Mouse (Mus musculus): ENCODE measurements around the gene Nono. TPM values are rescaled to one million over a fixed set of nuclear protein-coding genes. Genes with fewer than 3 reads are reported as not detected.

Nono gene
- total RNA-seq (2021) = 10 to 100 TPM; 40.4 to 46.1 TPM
- long read RNA-seq, experiment 1, transcript Nono-201 (12 exons, 2,562 nt) = major isoform, 23 of 34 reads
- long read RNA-seq, experiment 1, partial matches to known transcripts = 0 of 34 reads
- long read RNA-seq, experiment 1, other reads (novel, unspliced or antisense) = 11 of 34 reads
- long read RNA-seq, experiment 2, transcript Nono-201 (12 exons, 2,562 nt) = major isoform, 40 of 53 reads
- long read RNA-seq, experiment 2, partial matches to known transcripts = 9 of 53 reads
- long read RNA-seq, experiment 2, other reads (novel, unspliced or antisense) = 4 of 53 reads

DNA sequence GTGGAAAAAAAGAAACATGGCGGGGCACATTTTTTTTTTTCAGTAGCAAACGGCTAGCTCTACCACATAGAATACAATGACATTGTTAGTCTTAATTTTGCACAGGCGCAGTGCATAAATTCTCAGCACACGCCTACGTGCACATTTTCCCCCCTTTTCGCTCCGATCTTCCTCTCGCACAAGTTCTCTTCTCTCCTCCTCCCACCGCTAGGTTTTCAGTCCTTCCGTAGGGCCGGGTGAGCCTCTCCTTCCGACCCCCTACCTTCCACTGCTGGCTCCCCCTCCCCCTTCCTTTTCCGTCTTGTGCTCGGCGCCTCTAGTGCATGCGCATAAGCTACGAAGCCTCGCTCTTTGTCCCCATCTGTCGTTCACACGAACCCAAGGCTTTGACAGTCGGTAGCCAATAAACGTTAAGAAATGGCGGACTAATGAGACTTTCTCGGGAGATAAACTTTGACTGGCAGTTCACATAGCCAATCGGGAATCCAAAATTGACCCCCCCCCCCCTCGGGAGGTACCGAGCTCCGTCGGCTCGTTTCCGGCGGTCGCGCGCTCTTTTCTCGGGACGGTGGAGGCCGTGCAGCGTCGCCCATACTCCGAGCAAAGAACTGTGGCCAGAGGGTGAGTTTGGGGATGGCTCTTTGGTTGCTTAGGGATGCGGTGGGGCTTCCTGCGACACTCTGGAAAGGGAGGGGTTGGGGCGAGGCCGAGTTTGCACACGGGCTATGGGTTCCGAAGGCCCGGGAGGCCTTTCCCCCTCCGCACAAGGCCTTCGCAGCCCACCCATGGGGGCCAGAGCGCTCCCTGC, at the start of gene Nono:
Gene Nono (plus strand): TSS at position 177 of the 808 bp plus-strand sequence.
- peak; percentile 83 for DNase-seq

DNA sequence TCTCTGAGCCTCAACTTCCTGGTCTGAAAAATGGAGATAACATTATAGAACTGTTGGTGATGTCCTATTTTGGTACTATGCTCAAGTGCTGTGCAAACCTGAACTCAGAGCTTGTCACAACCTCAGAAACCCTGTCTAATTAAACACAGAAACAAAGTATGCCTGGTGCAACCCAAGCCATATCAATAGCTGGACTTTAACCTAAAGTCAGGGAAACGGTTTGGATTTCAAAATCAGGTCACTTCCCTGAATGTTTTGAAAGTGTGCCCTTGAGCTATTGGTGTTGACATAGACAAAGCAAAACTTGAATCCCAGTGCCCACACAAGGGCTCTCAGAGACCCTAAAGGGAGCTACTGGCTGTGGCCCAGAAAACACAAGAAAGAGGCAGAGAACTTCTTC, 49.4 kb upstream of the Nono start:
- no peak for DNase-seq

DNA sequence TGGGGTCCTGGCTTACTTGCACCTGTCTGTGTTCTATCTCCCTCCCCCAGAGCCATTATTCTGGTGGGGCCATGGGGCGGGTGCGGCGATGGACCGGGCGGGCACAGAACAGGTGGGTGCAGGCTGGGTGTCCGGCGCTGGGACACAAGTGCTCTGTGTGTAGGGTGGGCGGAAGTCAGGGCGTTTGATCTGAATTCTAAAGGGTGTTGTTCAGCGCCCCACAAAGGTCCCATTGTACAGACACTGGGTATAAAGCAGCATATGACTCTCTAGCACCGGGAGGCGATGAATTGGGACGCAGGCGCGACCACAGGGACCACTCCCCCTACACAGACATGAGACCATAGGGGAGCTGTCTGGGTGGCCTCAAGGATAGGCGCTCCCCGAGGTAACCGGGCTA, 45.7 kb upstream of the Nono start:
- no peak for DNase-seq

DNA sequence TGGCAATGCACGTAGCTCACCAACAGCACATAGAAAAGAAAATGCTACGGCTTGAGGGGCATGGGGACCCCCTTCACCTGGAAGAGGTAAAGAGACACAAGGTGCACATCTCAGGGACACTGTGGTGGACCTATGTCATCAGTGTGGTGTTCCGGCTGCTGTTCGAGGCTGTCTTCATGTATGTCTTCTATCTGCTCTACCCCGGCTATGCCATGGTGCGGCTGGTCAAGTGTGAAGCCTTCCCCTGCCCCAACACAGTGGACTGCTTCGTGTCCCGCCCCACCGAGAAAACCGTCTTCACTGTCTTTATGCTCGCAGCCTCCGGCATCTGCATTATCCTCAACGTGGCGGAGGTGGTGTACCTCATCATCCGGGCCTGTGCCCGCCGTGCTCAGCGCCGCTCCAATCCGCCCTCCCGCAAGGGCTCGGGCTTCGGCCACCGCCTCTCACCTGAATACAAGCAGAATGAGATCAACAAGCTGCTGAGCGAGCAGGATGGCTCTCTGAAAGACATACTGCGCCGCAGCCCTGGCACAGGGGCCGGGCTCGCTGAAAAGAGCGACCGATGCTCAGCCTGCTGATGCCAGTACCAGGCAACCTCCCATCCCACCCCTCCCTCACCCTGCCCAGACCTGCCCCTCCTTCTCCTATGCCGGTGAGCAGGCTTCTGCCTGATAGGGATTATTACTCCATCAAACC, 44.5 kb upstream of the Nono start:
- no peak for DNase-seq

DNA sequence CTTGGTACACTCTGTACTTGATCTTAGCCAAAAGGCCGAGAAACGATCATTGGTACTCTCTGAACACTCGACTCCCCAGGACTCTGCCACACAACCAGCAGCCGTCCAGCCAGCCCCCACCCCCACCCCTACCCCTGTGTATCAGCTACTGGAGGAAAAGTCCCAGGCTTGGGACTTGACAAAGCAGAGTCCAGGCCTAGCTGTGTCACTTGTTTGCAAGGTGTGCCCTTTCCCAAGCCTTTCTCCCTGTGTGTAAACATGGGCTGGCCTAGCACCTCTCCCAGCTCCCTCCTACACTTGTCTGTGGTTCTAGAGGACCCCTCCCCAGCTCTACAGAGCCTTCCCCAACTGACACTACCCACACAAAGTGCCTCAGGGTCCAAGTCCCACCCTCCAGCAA, 42.9 kb upstream of the Nono start:
- DNase-seq = no peak

DNA sequence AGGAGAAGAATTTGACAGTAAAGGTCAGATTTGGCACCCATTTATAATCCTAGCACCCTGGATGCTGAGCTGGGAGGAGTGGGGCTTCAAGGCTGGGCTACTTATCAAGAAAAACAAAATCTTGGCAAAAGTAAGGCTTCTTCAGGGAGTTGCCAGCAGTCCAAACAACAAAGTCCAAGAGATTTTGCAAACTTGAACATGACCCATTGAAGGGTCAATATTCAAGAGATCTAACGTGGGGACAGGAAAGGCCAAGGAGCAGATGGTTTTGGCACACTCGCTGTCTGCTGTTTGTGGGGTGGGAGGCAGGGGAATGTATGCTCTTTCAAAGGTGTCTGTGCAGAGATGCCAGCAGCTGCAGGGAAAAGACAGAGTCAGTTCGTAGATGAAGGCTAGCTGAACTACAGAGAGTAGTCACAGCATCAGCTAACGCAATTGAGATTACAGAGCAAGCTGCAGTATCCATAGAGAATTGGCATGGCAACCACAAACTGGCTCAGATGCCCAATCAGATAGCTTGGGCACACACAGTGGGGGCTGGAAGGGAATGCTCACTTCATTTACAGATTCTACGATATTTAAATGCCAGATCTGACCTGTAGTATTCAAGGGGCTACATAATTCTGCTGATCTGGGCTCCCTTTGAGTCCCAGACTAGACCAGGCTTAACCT, 40.1 kb upstream of the Nono start:
- DNase-seq = no peak

DNA sequence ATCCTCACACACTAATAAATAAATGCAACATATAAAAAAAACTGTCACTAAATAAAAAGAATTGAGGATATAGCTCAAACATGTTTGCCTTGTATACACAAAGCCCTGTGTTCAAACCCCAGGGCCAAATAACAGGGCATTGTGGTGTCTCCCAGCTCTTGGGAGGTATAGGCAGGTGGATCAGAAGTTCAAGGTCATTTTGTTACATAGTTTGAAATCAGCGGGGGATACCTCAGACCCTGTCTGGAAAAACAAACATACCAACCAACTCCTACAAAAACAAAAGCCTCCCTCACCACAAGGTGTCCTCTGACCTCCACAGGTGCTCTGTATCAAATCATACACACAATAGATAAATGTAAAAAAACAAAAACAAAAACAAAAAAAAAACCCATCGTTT, 34.8 kb upstream of the Nono start:
- DNase-seq = no peak

DNA sequence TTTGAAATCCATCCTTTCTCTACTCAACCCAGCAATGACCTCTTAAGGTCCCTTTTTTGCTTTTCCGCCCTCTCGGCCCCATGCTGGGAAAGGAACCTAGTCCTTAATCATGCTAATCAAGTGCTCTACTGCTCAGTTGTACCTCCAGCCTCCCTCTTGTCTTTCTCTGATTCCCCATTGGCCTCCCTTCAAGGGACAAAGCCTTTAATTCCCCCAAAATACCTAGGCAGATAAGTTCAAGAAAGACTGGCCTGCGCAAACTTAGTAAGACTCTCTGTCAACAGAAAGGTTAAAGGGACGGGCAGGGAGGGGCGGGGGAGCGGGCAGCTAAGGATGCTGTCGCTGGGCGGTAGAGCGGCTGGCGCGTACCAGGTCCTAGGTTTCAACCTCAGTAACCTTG, 32.7 kb upstream of the Nono start:
- no peak for DNase-seq

DNA sequence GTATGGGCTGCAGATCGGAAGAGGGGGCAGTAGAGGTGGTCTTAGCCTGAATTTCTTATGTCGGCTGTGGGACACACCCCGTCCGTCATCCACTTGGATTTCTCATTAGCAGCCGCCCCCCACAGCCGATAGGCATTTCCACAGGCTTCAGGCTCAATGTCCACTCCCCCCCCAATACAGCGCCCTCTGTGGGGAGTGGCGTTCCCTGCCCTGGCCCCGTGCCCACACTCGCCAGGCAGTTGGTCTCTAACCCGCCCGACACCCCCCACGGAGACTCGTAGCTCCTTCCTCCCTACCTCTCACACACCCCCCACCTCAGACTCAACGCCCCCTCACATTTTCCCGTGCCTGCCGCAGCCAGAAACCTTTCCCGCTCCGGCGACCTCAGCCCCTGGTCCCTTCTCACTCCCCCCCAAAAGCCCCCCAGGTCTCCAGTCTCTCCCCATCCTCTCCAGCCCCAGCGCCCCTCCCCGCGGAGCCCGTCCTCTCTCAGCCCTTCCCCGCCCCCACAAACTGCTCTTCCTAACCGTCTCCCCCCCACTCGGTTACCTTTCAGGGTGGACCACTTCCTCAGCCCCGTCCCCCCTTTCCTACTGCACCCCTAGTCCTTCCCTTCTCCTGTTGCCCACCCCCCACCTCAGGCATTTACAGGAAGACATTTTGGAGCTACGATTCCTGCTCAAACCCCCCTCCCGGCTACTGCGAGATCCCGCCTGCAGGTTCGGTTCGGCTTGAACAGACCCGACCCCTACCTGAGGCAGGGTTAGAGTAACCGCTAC, 10.0 kb upstream of the Nono start:
- DNase-seq = peak; percentile 41

DNA sequence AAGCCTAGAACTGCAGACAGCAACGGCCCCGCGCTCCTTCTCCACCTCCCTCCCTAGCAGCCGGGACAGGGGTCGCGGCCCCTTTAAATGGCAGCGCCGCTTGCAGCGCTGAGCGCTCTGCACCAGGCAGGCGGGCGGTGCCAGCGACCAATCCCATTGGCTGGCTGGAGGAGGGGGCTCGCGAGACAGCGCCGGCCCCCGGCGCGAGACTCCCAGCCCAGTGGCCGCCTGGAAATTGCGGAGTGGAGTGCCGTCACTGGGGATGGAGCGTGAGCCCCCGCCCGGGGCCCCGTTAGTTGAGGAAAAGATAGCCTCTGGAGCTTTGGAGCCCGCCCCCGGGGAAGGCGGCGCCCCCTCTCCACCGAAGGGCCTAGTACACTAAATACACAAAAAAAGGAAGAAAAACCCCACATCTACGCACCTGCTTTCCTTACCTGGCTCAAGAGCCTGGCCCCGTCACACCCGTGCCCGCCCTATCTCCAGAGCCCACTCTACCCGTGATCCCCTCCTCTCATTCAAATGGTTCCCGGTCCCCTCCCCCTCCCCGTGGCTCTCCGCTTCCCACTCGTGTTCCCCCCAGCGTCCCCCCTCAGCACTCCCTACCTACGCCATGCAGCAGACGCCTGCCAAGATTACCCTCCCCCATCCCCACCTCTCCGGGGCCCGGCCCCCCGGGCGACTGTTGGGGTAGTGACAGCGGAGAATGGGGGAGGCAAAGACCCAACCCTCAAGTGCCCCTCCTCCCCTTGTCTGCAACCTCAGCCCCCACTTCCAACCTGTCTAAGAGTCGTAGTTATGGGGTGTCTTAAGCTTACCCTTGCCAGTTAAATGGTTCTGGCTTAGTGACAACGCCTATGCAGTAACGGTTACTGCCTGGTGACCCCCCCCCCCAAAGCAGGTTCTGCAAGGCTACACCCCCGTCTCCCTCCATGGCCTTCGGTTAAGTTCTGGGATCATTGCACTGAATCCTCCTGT, 9.1 kb upstream of the Nono start:
- DNase-seq = peak; percentile 91

DNA sequence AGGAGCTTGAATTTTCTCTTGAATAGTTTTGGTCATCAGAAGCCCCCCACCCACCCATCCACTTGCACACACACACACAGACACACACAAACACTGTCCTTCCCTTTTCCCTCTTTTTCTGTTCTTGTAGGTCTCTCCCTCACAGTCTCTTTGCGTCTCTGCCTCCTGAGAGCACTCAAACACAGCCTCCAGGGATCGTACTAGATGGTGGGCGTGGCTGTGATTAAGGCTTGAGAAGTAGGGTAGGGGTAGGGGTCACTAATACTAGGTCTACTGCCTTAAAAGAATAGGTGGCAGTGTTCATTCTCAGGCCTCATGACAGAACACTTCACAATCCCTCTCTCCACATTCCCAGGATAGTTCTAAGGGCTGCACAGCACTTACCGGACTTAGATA, 8.4 kb upstream of the Nono start, which contains the start of gene Zmym3:
Gene Zmym3 (minus strand): TSS at position 150 of the 396 bp plus-strand sequence.
- no peak for DNase-seq

DNA sequence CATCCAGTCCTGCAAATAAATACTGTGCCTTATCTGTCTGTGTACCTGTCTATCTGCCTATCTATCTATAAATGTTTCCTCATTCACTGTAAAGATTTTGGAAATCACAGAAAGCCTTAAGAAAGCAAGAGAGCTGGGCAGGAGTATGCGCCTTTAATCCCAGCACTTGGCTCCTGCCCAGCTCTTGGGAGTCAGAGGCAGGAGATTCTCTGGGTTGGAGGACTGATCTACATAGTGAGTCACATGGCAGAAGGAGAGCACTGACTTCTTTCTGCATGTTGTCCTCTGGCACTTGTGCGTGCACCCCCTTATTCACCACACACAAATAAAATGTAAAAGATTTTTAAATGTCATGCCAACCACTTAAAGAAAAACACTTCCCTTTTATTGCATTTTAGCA, 5.7 kb upstream of the Nono start:
- DNase-seq = no peak

DNA sequence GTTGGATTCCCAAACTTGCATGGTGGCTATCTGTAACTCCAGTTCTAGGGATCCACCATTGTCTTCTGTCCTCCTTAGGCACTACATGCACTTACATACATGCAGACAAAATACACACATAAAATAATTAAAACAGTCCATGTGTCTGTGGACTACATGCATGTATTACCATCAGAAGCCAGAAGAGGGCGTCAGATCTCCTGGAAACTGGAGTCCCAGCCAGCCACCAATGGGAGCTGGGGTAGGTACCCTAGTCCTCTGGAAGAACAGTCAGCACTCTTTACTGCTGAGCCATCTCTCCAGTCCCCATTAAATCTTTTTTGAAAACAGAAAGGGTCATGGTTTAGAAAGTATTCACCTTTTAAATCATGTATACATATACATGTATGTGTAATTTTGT, 1.3 kb upstream of the Nono start:
- DNase-seq = no peak

DNA sequence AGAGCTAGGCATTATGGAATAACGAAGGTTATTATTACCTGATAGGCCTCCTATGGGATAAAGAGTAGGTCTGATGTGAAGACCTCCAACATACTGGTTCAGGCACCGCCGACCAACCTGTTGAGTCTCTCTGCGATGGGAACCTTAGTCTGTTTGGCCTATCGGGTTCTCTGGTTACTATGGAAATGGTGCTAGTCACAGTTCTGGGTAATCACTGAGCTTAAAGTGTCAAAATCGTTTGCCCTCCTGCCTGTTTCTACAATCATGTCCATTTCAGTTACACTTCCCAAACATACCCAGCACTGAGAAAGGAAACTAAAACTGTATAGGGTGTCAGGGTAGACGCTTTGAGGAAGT, 355 bp upstream of the Nono start:
- DNase-seq = no peak

DNA sequence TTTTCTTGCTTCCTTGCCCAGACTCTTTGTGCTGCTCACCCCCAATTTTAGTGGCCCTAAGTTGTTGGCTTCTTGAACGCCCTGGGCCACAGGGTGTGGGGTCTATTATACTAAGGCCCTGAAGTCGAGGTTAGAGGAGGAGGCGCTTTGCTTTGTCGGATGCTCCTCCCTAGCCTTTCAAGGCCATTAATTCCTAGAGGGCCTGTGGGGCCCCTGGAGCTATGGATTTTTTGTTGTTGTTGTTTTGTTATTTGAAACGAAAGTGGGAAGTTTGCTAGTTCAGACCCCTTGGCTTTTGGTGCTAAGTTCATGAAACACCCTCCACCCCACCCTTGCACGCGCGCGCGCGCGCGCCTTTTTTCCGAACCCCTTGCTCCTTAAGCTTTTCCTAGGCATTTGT, 858 bp downstream of the Nono start:
- DNase-seq = no peak

DNA sequence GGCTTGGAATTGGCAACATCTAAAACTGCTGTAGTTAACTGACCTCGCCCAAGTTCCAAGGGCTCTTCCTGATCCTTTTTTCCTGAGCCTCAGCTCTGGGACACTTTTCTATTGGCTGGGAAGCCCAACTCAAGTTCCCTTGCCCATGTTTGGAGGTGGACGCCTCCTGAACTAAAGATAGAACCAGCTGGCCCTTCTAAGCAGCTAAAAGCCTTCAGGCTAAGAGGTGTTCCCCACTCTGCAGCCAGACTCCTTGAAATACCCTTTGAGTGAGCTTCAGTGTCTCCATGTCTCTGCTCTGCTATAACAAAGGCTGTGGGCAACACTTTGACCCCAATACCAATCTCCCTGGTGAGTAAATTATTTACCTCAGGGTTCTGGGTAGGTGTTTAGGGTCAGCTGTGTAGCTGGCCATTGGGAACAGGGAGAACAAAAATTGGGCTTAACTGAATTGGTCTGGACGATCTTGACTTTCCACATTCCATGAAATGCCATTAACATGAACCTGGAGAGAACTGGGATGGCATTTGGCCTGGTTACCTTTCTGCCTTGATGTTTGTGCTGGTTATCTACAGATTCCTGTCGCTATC, 19.9 kb downstream of the Nono start, which contains the start of gene Itgb1bp2:
Gene Itgb1bp2 (plus strand): TSS at position 203 of the 590 bp plus-strand sequence.
- peak; percentile 46 for DNase-seq

DNA sequence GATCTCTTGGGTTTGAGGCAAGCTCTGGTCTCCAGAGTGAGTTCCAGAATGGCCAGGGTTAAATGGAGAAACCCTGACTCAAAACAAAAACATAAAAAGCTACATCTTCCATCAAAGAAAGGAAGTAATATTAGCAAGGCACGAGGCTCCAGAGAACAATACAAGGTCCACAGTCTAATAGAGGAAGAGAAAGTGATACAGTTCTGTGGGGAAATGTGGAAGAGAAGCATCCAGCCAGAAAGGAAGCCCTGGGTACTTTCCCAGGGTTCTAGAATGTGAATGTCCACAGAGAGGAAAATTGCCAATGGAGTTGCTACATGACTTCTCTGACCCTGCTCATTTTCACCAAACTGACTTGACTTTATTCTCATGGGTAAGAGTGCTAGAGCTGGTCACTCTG, 22.0 kb downstream of the Nono start:
- DNase-seq = no peak

DNA sequence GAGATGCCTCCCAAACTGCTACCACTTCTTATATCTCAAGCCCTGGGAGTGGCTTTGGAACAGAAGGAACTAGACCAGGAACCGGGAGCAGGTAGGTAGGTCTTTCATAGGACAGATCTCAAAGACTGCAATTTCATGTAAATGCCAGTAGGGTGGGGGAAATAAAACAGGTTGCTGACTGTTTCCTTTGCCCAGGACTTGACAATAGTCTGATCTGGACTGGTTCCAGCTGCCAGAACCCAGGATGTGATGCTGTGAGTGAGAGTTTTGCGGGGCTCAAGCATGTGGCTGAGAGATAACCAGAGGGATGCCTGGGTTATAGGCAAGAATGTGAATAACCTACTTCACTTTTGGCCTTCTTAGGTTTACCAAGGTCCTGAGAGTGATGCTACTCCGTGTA, 22.5 kb downstream of the Nono start:
- DNase-seq = no peak

DNA sequence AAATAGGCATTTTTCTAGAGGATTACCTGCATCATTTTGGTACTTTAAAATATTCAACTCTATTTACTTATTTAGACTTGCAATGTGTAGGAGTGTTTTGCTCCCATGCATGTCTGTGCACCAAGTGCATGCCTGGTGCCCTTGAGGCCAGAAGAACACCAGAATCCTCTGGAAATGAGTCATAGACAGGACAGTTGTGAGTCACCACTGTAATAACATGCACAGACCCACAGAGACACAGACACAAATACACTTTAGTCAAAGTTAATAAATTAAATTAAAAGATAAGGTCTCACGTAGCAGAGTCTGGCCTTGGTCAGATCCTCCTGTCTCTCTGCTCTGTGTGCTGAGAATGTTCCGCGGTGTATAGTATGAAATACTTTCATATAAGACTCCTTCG, 43.1 kb downstream of the Nono start:
- DNase-seq = no peak

Measured in gastrocnemius, postnatal 25 days (tissue).